Mouse (Mus musculus): ENCODE measurements around the gene Zfp11. TPM values are rescaled to one million over a fixed set of nuclear protein-coding genes. Genes with fewer than 3 reads are reported as not detected.
"Not testable (repeated sequence)": the region's sequence is repeated elsewhere in the genome, so short reads cannot be mapped to it uniquely, and the experiment has no call there.

The Zfp11 gene
- total RNA-seq, 2 experiments from 2014 or later = 1.5 to 3.7 TPM

DNA sequence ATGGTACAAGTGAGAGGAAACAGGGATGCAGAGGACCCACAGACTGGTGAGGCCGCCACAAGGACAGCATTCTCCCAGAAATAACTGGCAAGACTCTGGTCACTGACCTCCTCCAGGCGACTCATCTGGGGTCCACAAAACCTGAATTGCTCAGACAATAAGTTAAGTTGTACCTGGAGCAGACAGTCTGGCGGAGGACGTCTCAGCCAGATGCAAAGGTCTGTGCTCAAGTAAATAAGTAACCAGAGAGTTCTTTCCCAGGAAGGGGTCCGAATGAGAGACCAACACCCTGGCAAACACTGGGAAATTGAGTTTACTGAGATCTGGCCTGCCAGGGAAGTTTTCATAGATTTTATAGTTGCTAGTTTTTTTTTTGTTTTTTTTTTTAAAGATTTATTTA lies 48.5 kb downstream of the Zfp11 start:
- ATAC-seq (replicated peaks; ENCODE audit: low FRiP score, poor library complexity, severe bottlenecking) = no peak

DNA sequence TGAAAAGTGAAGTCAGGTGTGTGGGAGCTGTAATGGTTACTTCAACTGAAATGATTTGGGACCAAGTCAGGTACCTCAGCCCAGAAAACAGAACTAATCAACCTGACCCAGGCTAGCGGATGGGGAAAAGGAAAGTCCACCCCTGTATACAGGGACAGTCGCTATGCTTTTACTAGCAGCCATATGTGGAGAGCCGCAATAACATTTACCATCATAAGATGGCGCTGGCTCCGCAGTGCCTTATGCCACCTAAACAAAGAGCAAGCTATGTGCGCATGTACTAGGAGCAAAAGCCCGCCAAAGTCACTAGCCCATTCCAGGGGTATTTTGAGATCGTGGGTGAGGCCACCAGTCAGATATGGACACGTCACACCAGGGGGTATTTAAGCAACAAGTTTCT lies 49.3 kb downstream of the Zfp11 start:
- not testable (repeated sequence) for ATAC-seq (replicated peaks; ENCODE audit: low FRiP score, poor library complexity, severe bottlenecking)

DNA sequence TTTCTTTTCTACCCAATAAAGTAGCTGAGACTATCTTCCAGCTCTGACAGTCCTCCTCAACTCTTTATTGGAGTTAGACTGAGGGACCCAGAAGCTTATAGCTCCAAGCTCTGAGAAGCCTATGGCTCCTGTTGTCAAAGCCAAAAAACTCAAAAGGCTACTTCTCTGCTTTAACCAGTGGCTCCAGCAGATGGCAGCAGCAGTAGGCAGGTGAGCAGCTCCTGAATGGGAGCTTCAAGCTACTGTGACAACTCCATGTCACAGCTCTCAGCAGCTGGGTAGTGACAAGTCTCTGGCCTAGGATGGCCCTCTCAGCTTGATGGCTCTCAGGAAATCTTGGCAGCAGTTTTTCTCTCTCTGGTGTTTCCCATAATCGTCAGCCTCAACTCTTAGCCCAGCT lies 58.8 kb downstream of the Zfp11 start:
- ATAC-seq (replicated peaks; ENCODE audit: low FRiP score, poor library complexity, severe bottlenecking) = no peak

DNA sequence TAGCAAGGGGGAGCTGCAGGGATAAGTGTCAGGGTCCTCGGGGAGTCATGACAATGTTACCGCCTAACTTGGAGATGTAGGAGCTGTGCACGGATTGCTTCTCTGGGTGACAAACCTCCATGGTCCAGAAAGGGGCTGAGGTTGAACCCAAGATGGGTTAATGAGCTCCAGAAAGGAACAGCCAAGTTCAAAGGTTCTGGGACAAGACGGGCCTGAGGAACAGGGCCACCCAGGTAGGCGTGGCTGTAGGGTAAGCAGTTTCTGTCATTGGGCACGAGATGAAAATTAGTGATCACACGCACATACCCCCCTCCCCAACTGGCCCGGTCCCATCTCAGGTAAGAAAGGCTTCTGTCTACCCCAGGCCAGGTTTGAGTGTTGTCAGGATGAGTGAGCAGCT lies 62.4 kb downstream of the Zfp11 start:
- no peak for ATAC-seq (replicated peaks; ENCODE audit: low FRiP score, poor library complexity, severe bottlenecking)

Other genes starting within 250 kb of the Zfp11 start
- 27.3 and 38.5 TPM in 2 replicates for gene Sfswap, start 168.9 kb downstream of the Zfp11 start, total RNA-seq (2015; ENCODE audit: low replicate concordance)
- gene Sfswap, start 168.9 kb downstream of the Zfp11 start, total RNA-seq (2017; ENCODE audit: low replicate concordance) = 62.3 and 91.0 TPM in 2 replicates
- gene Mmp17, start 85.9 kb downstream of the Zfp11 start, total RNA-seq (2015; ENCODE audit: low replicate concordance) = 0.63 TPM in 1 of 2 replicates, not detected in the other
- gene Mmp17, start 85.9 kb downstream of the Zfp11 start, total RNA-seq (2017; ENCODE audit: low replicate concordance) = 0.43 TPM in 1 of 2 replicates, not detected in the other
- gene Sept14, start 38.4 kb upstream of the Zfp11 start, total RNA-seq (2015; ENCODE audit: low replicate concordance) = not detected in 2 replicates
- gene Sept14, start 38.4 kb upstream of the Zfp11 start, total RNA-seq (2017; ENCODE audit: low replicate concordance) = not detected in 2 replicates
- gene Mrps17, start 45.4 kb upstream of the Zfp11 start, total RNA-seq (2015; ENCODE audit: low replicate concordance) = 26.1 and 70.1 TPM in 2 replicates
- gene Mrps17, start 45.4 kb upstream of the Zfp11 start, total RNA-seq (2017; ENCODE audit: low replicate concordance) = 10.6 and 17.0 TPM in 2 replicates
- 7.9 and 12.3 TPM in 2 replicates for gene Nipsnap2, start 55.0 kb upstream of the Zfp11 start, total RNA-seq (2015; ENCODE audit: low replicate concordance)
- gene Nipsnap2, start 55.0 kb upstream of the Zfp11 start, total RNA-seq (2017; ENCODE audit: low replicate concordance) = 5.4 and 9.5 TPM in 2 replicates
- gene Psph, start 117.3 kb upstream of the Zfp11 start, total RNA-seq (2015; ENCODE audit: low replicate concordance) = 8.5 and 9.2 TPM in 2 replicates
- 4.6 and 6.2 TPM in 2 replicates for gene Psph, start 117.3 kb upstream of the Zfp11 start, total RNA-seq (2017; ENCODE audit: low replicate concordance)
- gene Sumf2, start 176.9 kb upstream of the Zfp11 start, total RNA-seq (2015; ENCODE audit: low replicate concordance) = 0.96 and 1.7 TPM in 2 replicates
- 3.6 and 5.4 TPM in 2 replicates for gene Sumf2, start 176.9 kb upstream of the Zfp11 start, total RNA-seq (2017; ENCODE audit: low replicate concordance)
- 105 and 122 TPM in 2 replicates for gene Chchd2, start 217.4 kb upstream of the Zfp11 start, total RNA-seq (2015; ENCODE audit: low replicate concordance)
- gene Chchd2, start 217.4 kb upstream of the Zfp11 start, total RNA-seq (2017; ENCODE audit: low replicate concordance) = 41.2 and 119 TPM in 2 replicates
- 1.3 TPM in 1 of 2 replicates, not detected in the other for gene Zbed5, start 225.6 kb upstream of the Zfp11 start, total RNA-seq (2015; ENCODE audit: low replicate concordance)
- 0.68 TPM in 1 of 2 replicates, not detected in the other for gene Zbed5, start 225.6 kb upstream of the Zfp11 start, total RNA-seq (2017; ENCODE audit: low replicate concordance)
- gene Phkg1, start 228.4 kb upstream of the Zfp11 start, total RNA-seq (2015; ENCODE audit: low replicate concordance) = not detected in 2 replicates
- not detected in 2 replicates for gene Phkg1, start 228.4 kb upstream of the Zfp11 start, total RNA-seq (2017; ENCODE audit: low replicate concordance)
- gene Nupr1l, start 238.4 kb upstream of the Zfp11 start, total RNA-seq (2015; ENCODE audit: low replicate concordance) = not detected in 2 replicates
- gene Nupr1l, start 238.4 kb upstream of the Zfp11 start, total RNA-seq (2017; ENCODE audit: low replicate concordance) = not detected in 2 replicates

All from erythroblast, adult 5-6 weeks (primary cell).